Mouse (Mus musculus) thymus, postnatal 4 days (tissue): ENCODE results near the gene Fxyd2.

Source experiments
- DNase-seq: peaks from one replicate; pipeline ENCODE4 v3.0.0; 2021

The Fxyd2 gene

DNA sequence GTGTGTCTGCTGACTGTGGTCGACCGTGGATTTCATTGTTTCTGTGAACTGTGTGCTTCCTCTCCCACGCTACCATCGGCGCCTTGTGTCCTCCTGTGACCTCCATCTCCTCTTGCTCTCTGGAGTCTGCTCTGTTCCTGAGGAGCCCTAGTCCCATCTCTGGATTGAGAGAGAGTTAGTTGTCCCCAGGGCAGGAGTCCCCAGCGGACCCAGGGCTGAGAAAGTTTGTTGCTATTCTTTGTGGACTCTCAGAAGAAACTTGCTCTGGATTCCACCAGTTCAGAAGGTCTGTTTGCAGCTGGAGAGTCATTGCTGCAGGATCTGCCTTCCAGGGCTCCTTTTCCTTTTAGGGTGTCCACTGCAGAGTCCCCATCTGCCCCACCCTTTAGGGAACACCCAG lies 4.3 kb upstream of the Fxyd2 start:
- no peak for DNase-seq

DNA sequence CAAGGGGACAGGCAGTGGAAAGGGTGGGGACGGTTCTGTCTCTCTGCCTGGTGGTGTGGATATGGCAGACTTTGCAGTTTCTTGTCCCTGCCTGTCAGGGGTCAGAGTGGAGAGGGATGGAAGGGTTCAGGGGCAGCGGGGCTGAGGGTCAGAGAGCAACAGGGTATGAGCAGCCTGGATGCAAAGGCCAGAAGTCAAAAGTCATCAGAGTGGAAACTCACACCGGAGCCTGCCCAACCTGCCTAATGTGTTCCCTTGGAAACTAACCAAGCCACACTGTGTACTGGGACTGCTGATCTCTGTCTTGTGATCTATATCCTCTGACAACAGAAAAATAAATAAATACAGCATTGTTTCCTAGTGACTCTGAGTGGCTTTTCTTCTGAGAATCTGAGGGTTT lies 3.7 kb upstream of the Fxyd2 start:
- DNase-seq: no peak

DNA sequence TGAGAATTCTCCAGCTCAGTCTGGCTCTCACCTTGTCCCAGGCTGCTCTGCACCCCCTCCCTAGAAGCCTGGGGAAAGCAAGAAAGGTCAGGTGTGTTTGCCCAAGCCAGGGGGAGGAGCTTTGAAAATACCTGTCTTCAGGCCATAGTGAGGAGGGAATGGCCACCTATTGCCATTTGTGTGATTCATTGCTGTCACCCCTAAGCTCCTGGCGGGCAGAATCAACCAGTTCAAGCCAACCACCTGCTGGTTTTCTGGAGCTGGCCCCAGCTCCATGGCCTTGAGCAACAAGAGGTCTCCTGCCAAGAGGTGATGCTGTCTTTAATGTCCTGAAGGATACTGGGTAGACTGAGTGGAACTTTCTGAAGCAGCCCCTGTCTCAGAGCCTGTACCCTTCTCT lies 1.1 kb upstream of the Fxyd2 start:
- DNase-seq: no peak

DNA sequence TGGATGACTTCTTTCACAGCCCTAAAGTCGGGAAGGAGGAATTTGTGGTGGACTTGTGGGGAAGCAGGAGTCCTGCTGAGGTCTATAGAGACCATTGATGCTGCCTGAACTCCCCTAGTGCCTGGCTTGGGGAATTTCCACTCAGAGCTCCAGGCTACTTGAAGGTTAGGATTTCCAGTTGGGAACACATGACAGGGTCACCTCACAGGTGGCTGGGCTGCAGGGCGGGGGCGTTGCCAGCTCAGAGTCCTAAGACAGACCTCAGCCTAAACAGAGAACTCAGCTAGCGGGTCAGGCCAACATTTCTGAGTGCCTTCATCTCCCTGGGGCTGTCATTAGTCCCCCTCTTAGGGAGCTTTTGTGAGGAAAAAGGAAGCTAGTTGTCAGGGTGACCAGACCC lies 2.4 kb downstream of the Fxyd2 start:
- DNase-seq: no peak

DNA sequence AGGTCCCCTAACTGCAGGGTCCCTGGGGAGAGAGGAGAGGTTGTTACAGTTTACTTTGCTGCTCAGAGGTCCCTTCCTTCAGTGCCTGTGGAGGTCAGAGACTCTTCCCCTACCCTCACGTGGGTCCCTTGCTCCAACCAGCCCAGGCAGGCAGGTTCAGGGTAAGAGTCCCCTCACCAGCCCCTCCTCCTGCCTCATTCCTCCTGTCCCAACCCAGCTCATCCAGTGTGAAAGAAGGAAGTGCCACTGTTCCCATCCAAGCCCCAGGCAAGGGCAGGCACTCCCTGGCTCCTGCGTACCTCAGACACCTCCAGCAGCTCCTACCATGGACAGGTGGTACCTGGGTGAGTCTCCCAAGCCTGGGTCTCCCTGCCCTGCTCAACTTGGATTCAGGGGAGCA lies 3.5 kb downstream of the Fxyd2 start:
- DNase-seq: no peak

DNA sequence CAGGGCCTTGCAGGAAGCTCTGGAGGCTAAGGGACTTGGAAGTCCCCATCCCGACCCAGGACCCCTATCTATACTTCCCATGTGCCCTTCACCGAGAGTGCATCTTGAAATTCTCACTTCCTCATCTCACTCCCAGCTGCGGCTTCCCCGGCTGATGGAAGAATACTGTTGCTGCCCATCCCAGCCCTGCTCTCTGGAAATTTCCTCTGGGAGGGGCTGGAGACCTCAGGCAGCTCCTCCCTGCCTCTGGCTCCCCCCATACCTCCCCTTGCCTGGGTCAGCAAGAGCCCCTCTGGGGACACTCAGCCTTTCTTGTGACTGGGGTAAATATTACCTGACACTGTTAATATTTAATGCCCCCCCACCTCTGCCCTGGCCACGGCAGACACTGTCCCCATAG lies 6.2 kb downstream of the Fxyd2 start:
- no peak for DNase-seq

DNA sequence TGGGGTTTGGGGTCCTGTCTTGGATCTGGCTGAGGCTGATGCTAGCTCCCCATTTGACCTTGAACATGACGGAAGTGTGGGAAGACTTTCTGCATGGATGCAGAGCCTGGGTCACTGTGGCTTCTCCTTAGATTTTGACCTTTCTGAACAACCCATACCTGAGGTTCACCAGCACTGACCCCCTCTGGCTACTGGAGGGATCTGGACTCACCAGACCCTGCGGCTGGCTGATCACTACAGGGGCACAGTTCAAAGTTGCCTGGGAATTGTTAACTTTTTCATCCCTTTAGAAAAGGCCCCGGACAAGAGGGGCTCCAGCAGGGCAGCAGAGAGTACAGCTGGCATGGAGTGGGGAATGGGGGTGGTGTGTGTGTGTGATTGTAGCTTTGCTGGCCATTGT lies 7.3 kb downstream of the Fxyd2 start:
- DNase-seq: no peak

DNA sequence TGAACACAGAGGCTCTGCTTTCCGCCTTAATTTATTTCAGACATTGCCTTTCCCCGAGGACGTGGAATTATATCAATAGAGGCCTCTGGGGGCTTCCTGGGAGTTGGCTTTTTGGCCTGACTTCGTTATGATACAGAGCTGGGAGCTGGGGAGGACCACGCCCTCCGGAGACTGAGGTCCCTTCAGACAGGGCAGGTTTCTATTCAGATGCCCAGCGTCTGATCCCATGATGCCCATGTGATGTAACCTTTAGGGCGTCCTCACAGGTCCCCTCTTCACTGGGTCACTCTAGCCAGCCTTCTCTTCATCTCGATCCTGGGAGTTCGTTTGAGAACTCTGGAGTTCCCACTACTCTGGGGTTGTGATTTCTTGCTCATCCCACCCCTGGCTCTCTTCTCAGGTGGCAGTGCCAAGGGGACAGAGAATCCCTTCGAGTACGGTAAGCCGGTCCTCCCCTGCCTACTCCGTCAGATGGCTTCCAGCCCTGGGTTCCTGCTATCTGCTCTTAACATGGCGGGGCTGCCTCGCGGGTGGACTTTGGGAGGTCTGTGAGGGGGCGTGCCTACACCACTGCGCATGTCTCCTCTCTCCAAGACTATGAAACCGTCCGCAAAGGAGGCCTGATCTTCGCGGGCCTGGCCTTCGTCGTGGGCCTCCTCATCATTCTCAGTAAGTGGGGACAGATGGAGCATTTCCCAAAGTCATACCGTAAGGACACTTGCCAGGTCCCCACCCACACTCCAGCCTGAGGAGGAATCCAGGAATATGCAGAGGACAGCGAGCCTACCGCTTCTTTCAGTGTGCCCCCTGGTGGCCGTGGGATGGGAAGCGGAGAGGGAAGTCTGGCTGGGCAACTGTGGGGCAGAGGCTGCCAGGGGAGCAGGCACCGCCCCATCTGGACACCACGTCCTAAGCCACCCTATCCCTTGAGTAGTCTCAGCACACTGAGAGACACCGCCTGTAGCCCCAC lies 8.5 kb downstream of the Fxyd2 start:
- peak; percentile 85 for DNase-seq

DNA sequence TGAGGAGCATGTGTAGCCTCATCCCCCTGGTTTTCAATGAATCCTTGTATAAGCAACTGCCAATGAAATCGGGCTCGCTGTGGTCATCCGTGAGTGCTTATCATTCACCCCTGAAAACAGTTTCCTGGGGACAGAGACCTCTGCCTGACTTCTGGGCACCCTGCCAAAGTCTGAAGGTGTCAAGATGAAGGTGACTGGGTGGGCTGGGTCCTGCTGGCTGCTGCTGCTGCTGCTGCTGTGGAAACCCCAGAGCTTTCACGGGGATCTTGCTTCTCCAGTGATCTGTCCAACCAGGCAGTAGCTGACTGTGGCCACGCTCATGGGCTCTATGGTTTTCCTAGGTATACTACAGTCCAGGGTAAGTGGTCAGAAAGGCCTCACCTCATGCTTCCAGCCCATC lies 10.7 kb downstream of the Fxyd2 start:
- DNase-seq: no peak

DNA sequence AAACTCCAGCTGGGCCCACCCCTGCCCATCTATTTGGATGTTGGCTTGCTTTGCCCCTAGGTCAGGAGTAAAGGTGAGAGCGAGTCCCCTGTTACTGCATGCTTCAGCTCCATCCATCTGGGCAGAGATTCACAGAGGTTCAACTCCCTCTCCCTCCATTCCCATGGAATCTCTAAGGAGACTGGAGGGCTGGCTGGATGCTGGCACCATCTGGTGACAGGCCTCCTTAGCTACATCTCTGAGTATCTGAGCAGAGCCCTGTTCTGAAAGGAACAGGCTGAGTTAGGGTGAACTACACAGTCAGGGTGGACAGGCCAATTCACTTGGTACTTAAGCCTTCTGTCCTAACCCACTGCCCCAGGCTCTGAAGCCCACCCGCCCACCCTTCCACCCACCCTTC lies 11.1 kb downstream of the Fxyd2 start:
- DNase-seq: no peak

DNA sequence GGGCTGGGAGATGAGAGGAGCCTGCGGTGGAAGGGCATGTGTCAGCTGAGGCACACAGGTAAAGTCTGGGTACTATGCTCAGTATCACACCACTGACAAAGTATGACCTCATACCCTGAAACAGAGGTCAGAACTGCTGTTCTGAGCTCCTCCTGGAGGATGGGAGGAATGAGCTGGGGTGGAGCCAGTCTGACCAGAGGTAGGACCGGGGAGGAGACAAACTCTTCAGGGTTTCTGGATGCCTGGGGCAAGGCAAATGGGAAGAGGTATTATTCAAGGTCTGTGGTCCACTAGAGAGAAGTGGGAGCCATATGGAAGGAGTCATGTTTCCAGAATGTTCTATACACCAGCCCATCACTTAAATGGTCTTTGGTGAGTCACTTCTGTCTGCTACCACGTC lies 11.6 kb downstream of the Fxyd2 start:
- no peak for DNase-seq

DNA sequence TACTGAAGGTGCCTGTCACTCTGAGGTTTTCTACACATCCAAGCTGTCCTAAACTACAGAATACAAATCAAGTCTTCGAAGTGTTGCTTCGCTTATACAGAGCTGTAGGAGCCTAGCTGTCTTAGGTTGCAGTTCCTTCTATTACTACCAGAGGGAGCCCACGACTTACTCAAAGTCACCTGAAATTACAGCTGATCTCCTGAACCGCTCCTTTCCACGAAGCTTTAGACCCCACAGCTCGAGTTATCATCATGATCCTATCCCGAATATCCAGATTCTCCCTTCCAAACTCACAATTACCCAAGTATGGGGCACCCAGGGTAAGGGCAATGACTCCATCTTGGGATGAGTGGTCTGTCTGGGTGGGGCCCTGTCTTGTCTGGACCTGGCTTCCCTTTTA lies 12.3 kb downstream of the Fxyd2 start:
- DNase-seq: peak; percentile 27

DNA sequence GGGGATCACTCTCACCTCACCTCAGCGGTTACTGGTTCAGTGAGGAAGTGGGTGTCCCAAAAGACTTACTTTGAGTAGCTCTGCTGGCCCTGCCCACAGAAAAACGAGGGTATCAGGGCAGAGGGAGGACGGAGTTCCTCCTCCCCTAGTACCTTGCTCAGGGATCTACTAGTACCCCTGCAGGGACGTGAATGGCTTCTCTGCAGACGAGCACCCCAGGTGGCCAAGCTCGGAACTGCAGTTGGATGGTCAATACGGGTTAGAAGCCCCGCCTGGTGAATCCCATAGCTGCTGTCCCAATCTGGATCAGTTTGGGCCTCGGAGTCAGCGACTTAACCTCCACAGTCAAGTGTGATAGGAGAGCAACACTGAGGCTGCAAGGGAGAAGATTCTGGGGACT lies 12.8 kb downstream of the Fxyd2 start:
- peak; percentile 97 for DNase-seq

DNA sequence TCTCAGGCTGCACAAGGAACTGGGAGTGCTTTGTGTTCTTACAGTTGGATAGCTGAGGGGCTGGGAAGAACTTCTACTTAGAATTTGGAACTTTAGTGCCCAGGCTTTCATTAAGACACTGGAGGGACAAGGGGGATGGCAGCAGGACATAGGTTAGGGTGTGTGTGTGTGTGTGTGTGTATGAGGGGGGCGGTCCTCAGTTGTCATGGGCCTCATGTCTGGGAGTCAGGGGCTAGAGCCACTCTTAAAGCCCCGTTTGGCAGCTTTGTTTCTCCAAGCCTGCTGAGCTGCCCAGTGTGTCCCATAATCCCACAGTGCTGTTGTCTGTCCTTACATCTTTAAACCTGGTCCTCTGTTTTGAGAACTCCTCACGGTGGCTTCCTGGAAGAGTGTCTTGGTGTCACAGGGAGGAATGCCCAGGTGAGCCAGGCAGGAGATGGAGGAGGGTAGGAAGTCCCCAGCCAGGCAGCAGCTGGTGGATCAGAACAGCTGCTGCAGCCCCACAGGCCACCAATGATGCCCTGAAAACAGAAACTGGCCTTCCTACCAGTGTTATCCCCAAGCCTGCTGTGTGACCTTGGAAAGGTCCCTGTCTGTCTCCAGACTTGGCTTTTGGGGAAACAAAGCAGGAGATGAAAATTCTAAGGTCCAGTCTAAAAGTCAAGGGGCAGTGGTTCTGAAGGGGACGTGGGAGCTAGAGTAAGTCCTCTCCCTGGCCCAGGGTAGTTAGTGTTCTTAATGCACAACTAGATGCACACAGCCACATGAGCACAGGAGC lies 13.4 kb downstream of the Fxyd2 start:
- DNase-seq: no peak

DNA sequence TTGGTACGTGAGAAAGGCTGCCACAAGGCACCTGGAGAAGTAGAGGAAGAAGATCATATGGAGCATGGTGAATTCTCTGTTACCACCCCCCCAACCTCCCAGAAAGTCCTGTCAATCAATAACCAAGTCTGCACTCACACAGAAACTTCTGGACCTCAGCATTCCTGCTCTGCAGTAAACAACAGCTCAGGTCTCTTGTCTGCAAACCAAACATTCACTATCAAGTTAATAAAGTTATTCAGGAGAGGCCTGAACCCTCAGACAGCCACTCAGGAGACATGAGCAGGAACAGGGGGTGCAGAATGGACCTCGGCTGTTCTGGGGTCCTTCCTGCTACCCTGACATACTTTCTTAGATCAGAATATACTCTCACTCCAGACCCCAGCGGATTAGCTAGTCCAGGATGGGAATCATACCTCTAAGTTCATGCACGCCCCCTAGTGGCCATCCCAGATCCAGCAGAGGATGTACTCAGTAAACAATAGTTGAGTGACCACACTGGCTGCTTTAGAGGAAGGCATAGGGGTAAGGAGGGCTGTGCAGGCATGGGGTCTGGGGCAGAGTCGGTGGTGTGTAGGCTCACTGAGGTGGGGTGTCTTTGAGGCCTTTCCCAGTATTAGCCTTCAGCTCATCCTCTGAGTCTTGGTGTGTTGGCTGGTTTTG lies 14.1 kb downstream of the Fxyd2 start:
- peak; percentile 75 for DNase-seq

DNA sequence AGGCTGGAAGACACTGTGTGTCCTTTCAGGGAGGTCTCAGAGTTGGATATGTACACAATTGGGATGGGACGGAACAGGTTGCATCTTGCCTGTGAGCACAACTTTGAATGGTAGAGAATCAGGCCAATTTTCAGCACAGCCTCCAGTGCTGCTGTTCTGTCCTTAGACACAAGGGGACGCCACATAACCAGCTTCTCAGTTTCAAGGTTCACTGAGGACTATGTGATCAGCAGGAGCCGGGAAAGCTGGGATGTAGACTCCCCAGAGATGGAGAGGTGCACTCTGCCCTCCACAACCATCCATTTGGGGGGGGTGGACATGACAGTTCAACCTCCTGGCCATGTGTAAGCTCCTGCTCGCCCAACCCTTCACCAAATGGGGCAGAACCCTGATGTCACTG lies 16.4 kb downstream of the Fxyd2 start:
- peak; percentile 72 for DNase-seq

DNA sequence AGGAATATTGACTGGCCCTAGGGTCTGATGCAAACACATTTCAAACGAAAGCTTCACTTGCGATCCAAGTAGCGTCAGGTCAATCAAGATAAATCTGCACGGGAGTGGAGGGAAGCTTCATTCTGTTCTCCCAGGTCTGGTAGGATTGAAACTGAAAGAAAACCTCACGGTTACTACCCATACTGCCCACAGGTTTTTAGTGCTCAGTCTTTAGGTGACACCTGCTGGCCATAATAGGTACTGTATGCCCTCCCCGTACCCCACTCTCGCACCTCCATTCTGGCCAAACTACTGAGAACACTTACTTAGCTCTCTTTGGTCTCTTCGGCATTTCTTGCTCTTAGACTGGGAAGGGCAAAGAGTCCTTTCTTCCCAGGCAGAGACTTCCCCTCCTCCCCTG lies 17.8 kb downstream of the Fxyd2 start:
- DNase-seq: peak; percentile 85

DNA sequence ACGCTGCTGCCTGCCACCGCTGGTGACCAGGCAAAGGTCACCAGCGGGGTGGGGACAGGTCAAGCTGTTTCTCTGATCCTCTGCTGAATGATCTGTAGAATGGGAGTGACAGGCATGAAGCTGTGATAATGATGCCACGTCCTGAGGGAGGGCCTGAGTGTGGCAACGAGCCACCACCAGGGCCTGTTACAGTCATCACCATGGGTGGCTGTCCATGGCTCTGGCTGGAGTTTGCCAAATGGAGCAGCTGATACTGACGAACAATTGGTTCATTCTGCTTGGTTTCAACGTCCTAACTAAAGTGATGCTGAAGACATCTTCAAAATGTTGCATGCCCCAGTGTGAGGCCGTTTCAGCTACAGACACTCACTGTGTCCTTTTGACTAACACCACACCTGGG lies 18.8 kb downstream of the Fxyd2 start:
- no peak for DNase-seq

DNA sequence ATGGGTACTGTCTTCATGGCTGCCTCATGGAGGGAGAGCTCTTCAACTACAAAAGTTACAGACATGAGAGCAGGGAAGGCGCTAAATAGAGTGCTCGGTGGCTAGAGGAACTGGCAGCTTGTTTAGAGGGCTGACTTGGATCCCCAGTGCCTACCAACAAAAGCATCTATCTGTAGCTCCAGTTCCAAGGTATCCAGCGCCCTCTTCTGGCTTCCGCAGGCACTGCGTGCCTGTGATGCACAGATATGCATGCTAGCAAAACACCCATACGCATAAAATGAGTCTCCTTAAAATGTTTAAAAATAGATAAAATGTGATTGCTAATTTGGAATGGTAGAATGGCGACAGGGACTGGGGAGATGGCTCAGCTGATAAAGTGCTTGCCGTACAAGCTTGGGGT lies 21.7 kb downstream of the Fxyd2 start:
- peak; percentile 66 for DNase-seq

DNA sequence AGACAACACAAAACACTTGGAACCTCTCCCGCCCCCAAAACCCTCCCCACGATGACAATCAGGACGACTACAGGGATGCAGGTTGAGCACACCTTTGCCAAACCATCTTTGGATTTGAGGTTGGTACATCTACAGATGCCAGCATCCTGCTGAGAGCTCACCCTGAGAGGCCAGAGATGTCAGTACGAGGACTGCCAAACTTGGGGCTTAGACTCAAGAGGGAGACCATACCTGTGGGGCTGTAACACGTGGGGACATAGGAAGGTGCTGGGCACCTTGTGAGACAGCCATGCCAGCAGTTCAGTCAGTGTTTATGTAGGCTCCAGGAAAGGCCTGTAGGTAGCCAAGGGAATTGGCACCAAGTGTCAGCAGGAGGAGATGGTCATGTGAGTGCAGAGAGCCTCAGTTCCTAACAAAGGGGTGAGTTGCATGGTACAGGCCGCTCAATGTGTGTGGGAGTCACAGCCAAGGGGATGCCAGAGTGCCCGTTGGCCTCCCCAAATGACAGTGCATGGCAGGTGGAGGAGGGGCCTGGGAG lies 23.4 kb downstream of the Fxyd2 start:
- DNase-seq: no peak

DNA sequence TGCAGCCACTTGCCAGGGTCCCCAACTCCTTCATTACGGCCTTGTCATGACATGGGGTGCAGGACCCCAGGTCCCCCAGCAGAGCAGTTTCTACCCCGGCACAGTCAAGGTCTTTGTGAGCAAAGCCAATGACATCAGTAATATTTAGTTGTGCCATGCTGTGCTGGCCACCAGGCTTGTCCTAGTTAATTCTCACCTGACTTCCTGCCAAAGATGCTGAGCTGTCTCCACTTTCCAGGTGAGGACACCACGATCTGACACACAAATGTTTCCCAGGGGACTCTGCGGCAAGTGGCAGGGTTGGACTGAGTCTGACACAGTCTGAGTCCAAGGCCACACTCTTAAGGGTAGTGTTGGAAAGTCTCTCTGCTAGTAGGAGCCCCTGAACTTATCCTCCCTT lies 27.0 kb downstream of the Fxyd2 start, which contains the start of gene Dscaml1:
Gene Dscaml1 (plus strand): TSS at position 173 of the 400 bp plus-strand sequence.
- no peak for DNase-seq

DNA sequence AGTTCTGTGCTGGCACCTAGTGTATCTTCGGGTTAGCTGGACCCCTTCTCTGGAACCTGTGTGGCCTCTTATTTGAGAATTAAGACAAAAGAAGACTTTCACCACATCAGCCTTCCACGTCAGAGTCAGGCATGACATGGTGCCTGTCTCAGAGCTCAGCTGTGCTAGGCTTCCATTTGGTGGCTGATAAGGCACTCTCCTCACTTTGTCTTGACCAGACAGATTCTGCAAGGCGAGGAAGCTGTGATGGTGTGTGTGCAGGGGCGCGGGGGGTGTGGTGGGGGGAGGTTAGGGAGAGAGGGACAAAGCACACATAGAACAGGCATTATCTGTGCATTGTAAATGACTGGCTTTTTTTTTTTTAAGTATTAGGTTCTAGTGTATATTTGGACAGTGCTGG lies 29.9 kb downstream of the Fxyd2 start:
- DNase-seq: no peak
